ENCODE assay signal across 19 mouse cellular contexts in genomic region chr8:10421516-10422090, GRCm38 (mm10).
"Had no signal": no experiment of that assay in that cellular context is flagged by ENCODE, and none has a peak within 500 bp of the region (broad histone marks: within the 10 kb centered on the region; RNA-seq: fewer than 3 reads in every experiment).

No protein-coding gene starts in this region.

- H3K4me3 ChIP-seq: midbrain, embryonic 10.5 days; midbrain, embryonic 13.5 days; midbrain, embryonic 15.5 days; myocyte; neural tube, embryonic 13.5 days; neural tube, embryonic 15.5 days had no signal

- H3K9ac ChIP-seq: liver, embryonic 14.5 days; lung, embryonic 14.5 days; midbrain, embryonic 13.5 days; midbrain, embryonic 15.5 days; neural tube, embryonic 13.5 days; neural tube, embryonic 15.5 days had no signal

- DNase-seq: lung, adult 18-20 months; lung, embryonic 14.5 days; lung, postnatal 10 days; lung, postnatal 4 days; retina, postnatal 1 day; right cerebral cortex, adult 18-20 months; right cerebral cortex, postnatal 25 days; right cerebral cortex, postnatal 4 days; spleen, adult 18-20 months; thymus, adult 18-20 months; thymus, postnatal 14 days; thymus, postnatal 36 days had no signal

- H3K4me2 ChIP-seq: lung, embryonic 14.5 days; midbrain, embryonic 13.5 days; midbrain, embryonic 15.5 days; neural tube, embryonic 13.5 days; neural tube, embryonic 15.5 days had no signal

- H3K36me3 ChIP-seq: midbrain, embryonic 13.5 days; midbrain, embryonic 15.5 days; neural tube, embryonic 13.5 days; neural tube, embryonic 15.5 days had no signal

- H3K27ac ChIP-seq: liver, embryonic 14.5 days; midbrain, embryonic 10.5 days; midbrain, embryonic 13.5 days; midbrain, embryonic 15.5 days; neural tube, embryonic 13.5 days; neural tube, embryonic 15.5 days had no signal

- H3K27me3 ChIP-seq: midbrain, embryonic 13.5 days; midbrain, embryonic 15.5 days; neural tube, embryonic 13.5 days; neural tube, embryonic 15.5 days had no signal

- ATAC-seq: midbrain, embryonic 13.5 days; midbrain, embryonic 15.5 days had no signal

- H3K4me1 ChIP-seq: neural tube, embryonic 15.5 days had no signal

- H3K9me3 ChIP-seq: midbrain, embryonic 10.5 days; midbrain, embryonic 13.5 days; midbrain, embryonic 15.5 days; neural tube, embryonic 13.5 days; neural tube, embryonic 15.5 days had no signal
